Mouse (Mus musculus) ES-Bruce4 (cell line): Measurements from ENCODE around the gene Stxbp5.

Source experiments
- CTCF ChIP-seq: IDR thresholded peaks from one replicate; pipeline ENCODE4 v1.8.1; 2011; ENCODE audit warnings: low read depth, low read length
- EP300 ChIP-seq: IDR thresholded peaks from 2 replicates; pipeline ENCODE4 v1.6.1; 2011; ENCODE audit warnings: low read depth, low read length; ENCODE audit not compliant: insufficient read depth
- POLR2A ChIP-seq: IDR thresholded peaks from one replicate; pipeline ENCODE4 v1.8.1; 2011; ENCODE audit warnings: low read length; ENCODE audit not compliant: insufficient read depth

DNA sequence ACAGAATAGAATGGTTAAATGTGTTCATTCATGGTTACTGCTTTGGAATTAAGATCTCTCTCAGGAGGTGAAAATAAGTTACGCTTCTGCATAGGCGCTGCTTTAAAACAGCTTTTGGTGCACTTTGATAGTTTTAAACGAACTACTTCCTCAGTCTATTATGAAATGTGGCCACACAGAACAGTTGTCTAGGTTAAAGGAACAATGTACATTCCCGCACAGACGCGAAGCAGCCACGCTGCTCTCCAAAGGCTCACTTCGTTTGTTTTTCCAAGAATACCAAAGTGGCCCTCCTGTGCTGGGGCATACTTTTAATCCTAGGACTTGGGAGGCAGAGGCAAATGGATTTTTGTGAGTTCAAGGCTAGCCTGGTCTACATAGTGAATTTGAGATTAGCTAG is 11.2 kb downstream of the Stxbp5 start:
- TF ChIP-seq CTCF, result no peak
- no peak for TF ChIP-seq POLR2A
- TF ChIP-seq EP300, result no peak
